8 mouse cellular contexts compared by ENCODE assay signal in genomic region chr14:19985107-19985911, GRCm38 (mm10). TPM values are rescaled to one million over a fixed set of nuclear protein-coding genes. Genes with fewer than 3 reads are reported as not detected.
DNase-seq lines count a peak whose midpoint lies in the region; ATAC-seq and TF ChIP-seq lines count a peak whose summit lies in the region.

No protein-coding gene starts in this region.

- no peak for TF ChIP-seq CTCF in midbrain, postnatal 0 days (IDR thresholded peaks at IDR 0.05)

- 0 out of 2 replicates have a peak, but pooled peaks have one; percentile 9 for ATAC-seq in forebrain, embryonic 15.5 days (replicated peaks)
- peak; percentile 24; the same call in 1 of the 2 replicates for ATAC-seq in hindbrain, embryonic 15.5 days (ENCODE audit: low FRiP score, low read depth)
- 0 out of 2 replicates have a peak, but pooled peaks have one; percentile 41 for ATAC-seq in liver, embryonic 11.5 days (replicated peaks; ENCODE audit: low FRiP score)
- peak; percentile 31; the same call in 1 of the 2 replicates for ATAC-seq in midbrain, postnatal 0 days (ENCODE audit: low FRiP score)

- 9% methylated on average over 13 of the region's 13 CpGs for WGBS in forebrain, embryonic 15.5 days
- 8% methylated on average over 13 of the region's 13 CpGs for WGBS in hindbrain, embryonic 15.5 days
- WGBS in liver, embryonic 11.5 days: 11% methylated on average over 13 of the region's 13 CpGs
- WGBS in midbrain, postnatal 0 days: 4% methylated on average over 13 of the region's 13 CpGs

- peak overlapping the region; percentile 99 for H3K27ac ChIP-seq in forebrain, embryonic 15.5 days (replicated peaks)
- H3K27ac ChIP-seq in hindbrain, embryonic 15.5 days (replicated peaks): peak overlapping the region; percentile 98
- H3K27ac ChIP-seq in liver, embryonic 11.5 days (ENCODE audit: low read depth, low read length): peak overlapping the region; percentile 72; the same call in 1 of the 2 replicates
- peak overlapping the region; percentile 95 for H3K27ac ChIP-seq in midbrain, postnatal 0 days (ENCODE audit: low read depth, low read length)

- DNase-seq in gastrocnemius, adult 18-20 months (ENCODE audit: low spot score): peak; percentile 14
- no peak for DNase-seq in gastrocnemius, adult 8-10 months (ENCODE audit: low spot score in 2 of 2)
- DNase-seq in adipocyte (ENCODE audit: low spot score): peak; percentile 27
- no peak for DNase-seq in liver, embryonic 11.5 days (ENCODE audit: low spot score)
- DNase-seq in midbrain, postnatal 0 days (ENCODE audit: low spot score): peak; percentile 54
- DNase-seq in thymus, postnatal 10 days (ENCODE audit: low spot score in 2 of 2): peak; percentile 36 to 47

- no peaks in the 10 kb centered on the region for H3K36me3 ChIP-seq in forebrain, embryonic 15.5 days
- H3K36me3 ChIP-seq in hindbrain, embryonic 15.5 days: no peaks in the 10 kb centered on the region
- no peaks in the 10 kb centered on the region for H3K36me3 ChIP-seq in liver, embryonic 11.5 days (ENCODE audit: control insufficient read depth, insufficient read depth, low read length)
- no peaks in the 10 kb centered on the region for H3K36me3 ChIP-seq in midbrain, postnatal 0 days (ENCODE audit: insufficient read depth, low read length)

- H3K4me2 ChIP-seq in forebrain, embryonic 15.5 days (replicated peaks): peak overlapping the region; percentile 46; the same call in 1 of the 2 replicates
- peak overlapping the region; percentile 58 for H3K4me2 ChIP-seq in hindbrain, embryonic 15.5 days
- H3K4me2 ChIP-seq in liver, embryonic 11.5 days: peak overlapping the region; percentile 42
- peak overlapping the region; percentile 50; the same call in 1 of the 2 replicates for H3K4me2 ChIP-seq in midbrain, postnatal 0 days (ENCODE audit: low read depth, low read length, poor library complexity, severe bottlenecking)

- H3K9me3 ChIP-seq in forebrain, embryonic 15.5 days: no peaks in the 10 kb centered on the region
- no peaks in the 10 kb centered on the region for H3K9me3 ChIP-seq in hindbrain, embryonic 15.5 days
- no peaks in the 10 kb centered on the region for H3K9me3 ChIP-seq in liver, embryonic 11.5 days (ENCODE audit: control insufficient read depth, low read length)
- H3K9me3 ChIP-seq in midbrain, postnatal 0 days (ENCODE audit: low read length): no peaks in the 10 kb centered on the region

- H3K9ac ChIP-seq in forebrain, embryonic 15.5 days (replicated peaks): 0 out of 2 replicates have a peak overlapping the region, but pooled peaks have one; percentile 7
- H3K9ac ChIP-seq in hindbrain, embryonic 15.5 days: no peak overlapping the region
- H3K9ac ChIP-seq in liver, embryonic 11.5 days (ENCODE audit: low read depth, low read length): no peak overlapping the region
- H3K9ac ChIP-seq in midbrain, postnatal 0 days (replicated peaks; ENCODE audit: low read length, poor library complexity, severe bottlenecking): 0 out of 2 replicates have a peak overlapping the region, but pooled peaks have one; percentile 5

- no peak overlapping the region for H3K4me3 ChIP-seq in forebrain, embryonic 15.5 days
- H3K4me3 ChIP-seq in hindbrain, embryonic 15.5 days: no peak overlapping the region
- H3K4me3 ChIP-seq in liver, embryonic 11.5 days (ENCODE audit: low read depth, low read length): 0 out of 2 replicates have a peak overlapping the region, but pooled peaks have one; percentile 7
- H3K4me3 ChIP-seq in midbrain, postnatal 0 days (ENCODE audit: low read depth, low read length): no peak overlapping the region

- peaks cover 35% of the 10 kb centered on the region for H3K4me1 ChIP-seq in forebrain, embryonic 15.5 days
- peaks cover 26% of the 10 kb centered on the region for H3K4me1 ChIP-seq in hindbrain, embryonic 15.5 days (replicated peaks)
- peaks cover 18% of the 10 kb centered on the region for H3K4me1 ChIP-seq in liver, embryonic 11.5 days (replicated peaks; ENCODE audit: control insufficient read depth, insufficient read depth, low read length)
- peaks cover 21% of the 10 kb centered on the region for H3K4me1 ChIP-seq in midbrain, postnatal 0 days (ENCODE audit: insufficient read depth, low read length)

- H3K27me3 ChIP-seq in forebrain, embryonic 15.5 days: no peaks in the 10 kb centered on the region
- no peaks in the 10 kb centered on the region for H3K27me3 ChIP-seq in hindbrain, embryonic 15.5 days
- H3K27me3 ChIP-seq in liver, embryonic 11.5 days (replicated peaks; ENCODE audit: control insufficient read depth, insufficient read depth, low read length): 0 out of 2 replicates have a peak, but pooled peaks cover 3% of the 10 kb centered on the region
- no peaks in the 10 kb centered on the region for H3K27me3 ChIP-seq in midbrain, postnatal 0 days (ENCODE audit: insufficient read depth, low read length)

RNA-seq across cellular contexts. Expression of gene Gng2, which starts 7.9 kb away (rescaled TPM):
- total RNA-seq in gastrocnemius, adult 18-20 months (2021): 1 to 10 TPM; 2.4 to 6.6 TPM
- 1 to 10 TPM in 3 of 4 experiments, under 1 TPM in 1; 0.68 to 6.9 (median 2.6) TPM for total RNA-seq in gastrocnemius, adult 8-10 months (2022)
- 456 and 468 TPM in 2 replicates for polyA plus RNA-seq in forebrain, embryonic 15.5 days (2015; fragmentation: Nextera tagmentation; extraction: Ambion mirVana)
- polyA plus RNA-seq in hindbrain, embryonic 15.5 days (2015; fragmentation: Nextera tagmentation; extraction: Ambion mirVana): 379 and 390 TPM in 2 replicates
- 23.7 and 32.7 TPM in 2 replicates for polyA plus RNA-seq in liver, embryonic 11.5 days (2014; fragmentation: Nextera tagmentation; extraction: Ambion mirVana)
- total RNA-seq in midbrain, postnatal 0 days (2014; rRNA removed): 419 and 439 TPM in 2 replicates
- 344 and 374 TPM in 2 replicates for polyA plus RNA-seq in midbrain, postnatal 0 days (2015; fragmentation: Nextera tagmentation; extraction: Ambion mirVana)

Comparison
In these comparisons a context has a peak if more than half of its experiments do, and no peak if none do; other contexts are left out.
1. DNase-seq: peak in gastrocnemius, adult 18-20 months (single experiment), adipocyte (single experiment), midbrain, postnatal 0 days (single experiment) and thymus, postnatal 10 days (2 of 2); none in gastrocnemius, adult 8-10 months (0 of 2) and liver, embryonic 11.5 days (single experiment).
2. H3K9ac ChIP-seq: peak in forebrain, embryonic 15.5 days (single experiment) and midbrain, postnatal 0 days (single experiment); none in hindbrain, embryonic 15.5 days (single experiment) and liver, embryonic 11.5 days (single experiment).
3. RNA of gene Gng2, which starts 7.9 kb away (polyA plus RNA-seq): 456 to 468 TPM in forebrain, embryonic 15.5 days, 379 to 390 TPM in hindbrain, embryonic 15.5 days and 344 to 374 TPM in midbrain, postnatal 0 days; 23.7 to 32.7 TPM in liver, embryonic 11.5 days; every median in the first group is over 10 times any median in the second.
4. Peak in every context shown above with its lines, with median percentiles within 50 percentile points of each other: ATAC-seq, H3K27ac ChIP-seq and H3K4me2 ChIP-seq.